Mouse (Mus musculus) large intestine, adult 2 months (tissue): ENCODE measurements around the gene Cnot11. TPM values are rescaled to one million over a fixed set of nuclear protein-coding genes. Genes with fewer than 3 reads are reported as not detected.
A peak's percentile ranks its signal among the peaks of the same experiment; 100 is the strongest.

ENCODE experiments used
- DNase-seq: peaks from one replicate; pipeline ENCODE4 v3.0.0-alpha.2; 2012; ENCODE audit warnings: low read depth, low spot score
- WGBS: fragments of 180-500 bp; shearing (Covaris S2); methylation state at CpG from one replicate; pipeline ENCODE4 v1.1.7; 2018; 5-methylcytosine and 5-hydroxymethylcytosine counted together
- polyA plus RNA-seq: library from polyadenylated mRNA; depleted of rRNA; stranded (reverse); fragments of >200 nt; gene quantifications from 2 replicates; pipeline ENCODE4 v1.2.3, GENCODE M21; 2012

Cnot11 gene
- polyA plus RNA-seq, 1 experiment = 10.7 TPM

GRCm38 (mm10) chr1:39531036-39531435 is 3.8 kb upstream of the Cnot11 start:
- DNase-seq = no peak
- 69% methylated on average over 4 of the region's 4 CpGs for WGBS

DNA sequence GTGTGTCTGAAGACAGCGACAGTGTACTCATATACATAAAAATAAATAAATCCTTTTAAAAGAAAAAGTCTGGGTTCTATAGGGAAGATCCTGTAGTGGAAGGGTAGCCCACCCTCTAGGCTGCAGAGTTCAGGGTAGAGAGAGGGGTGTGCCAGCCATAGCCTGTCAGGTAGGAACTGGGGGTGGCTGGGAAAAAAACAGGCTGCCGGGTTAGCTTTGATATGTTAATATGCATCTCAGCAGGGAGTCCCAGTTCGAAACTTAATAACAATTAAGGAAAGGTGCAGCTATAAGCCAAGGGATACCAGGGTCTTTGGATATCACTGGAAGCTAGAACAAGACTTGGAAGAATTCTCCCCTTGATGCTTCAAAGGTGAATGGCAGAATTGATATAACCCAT is 875 bp upstream of the Cnot11 start:
- WGBS = 53% methylated on average over 3 of the region's 3 CpGs
- no peak for DNase-seq

- whole genome bisulfite sequencing = under 1% methylated on average over 99 of the region's 100 CpGs
- DNase-seq = peak; percentile 98
Observed at GRCm38 (mm10) chr1:39535515-39536311, 921 bp downstream of the Cnot11 start.

DNA sequence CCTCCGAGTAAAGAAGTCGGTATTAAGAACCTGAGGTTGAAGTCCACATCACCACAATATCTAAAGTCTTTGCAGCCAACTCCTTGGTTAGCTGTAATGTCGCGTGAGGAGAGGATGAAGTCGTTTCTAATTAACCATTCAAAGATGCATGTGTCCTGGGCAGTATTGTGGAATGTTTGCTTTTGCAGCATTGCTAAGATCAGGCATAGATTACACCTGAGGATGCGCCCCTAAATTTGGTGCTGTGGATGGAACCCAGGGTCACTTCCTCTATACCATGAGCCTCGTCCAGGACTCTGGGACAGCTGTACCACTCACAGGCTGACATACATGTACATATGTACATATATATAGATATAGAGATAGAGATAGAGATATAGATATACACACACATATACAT is 1.9 kb downstream of the Cnot11 start:
- 17% methylated on average over 7 of the region's 7 CpGs for WGBS
- no peak for DNase-seq

DNA sequence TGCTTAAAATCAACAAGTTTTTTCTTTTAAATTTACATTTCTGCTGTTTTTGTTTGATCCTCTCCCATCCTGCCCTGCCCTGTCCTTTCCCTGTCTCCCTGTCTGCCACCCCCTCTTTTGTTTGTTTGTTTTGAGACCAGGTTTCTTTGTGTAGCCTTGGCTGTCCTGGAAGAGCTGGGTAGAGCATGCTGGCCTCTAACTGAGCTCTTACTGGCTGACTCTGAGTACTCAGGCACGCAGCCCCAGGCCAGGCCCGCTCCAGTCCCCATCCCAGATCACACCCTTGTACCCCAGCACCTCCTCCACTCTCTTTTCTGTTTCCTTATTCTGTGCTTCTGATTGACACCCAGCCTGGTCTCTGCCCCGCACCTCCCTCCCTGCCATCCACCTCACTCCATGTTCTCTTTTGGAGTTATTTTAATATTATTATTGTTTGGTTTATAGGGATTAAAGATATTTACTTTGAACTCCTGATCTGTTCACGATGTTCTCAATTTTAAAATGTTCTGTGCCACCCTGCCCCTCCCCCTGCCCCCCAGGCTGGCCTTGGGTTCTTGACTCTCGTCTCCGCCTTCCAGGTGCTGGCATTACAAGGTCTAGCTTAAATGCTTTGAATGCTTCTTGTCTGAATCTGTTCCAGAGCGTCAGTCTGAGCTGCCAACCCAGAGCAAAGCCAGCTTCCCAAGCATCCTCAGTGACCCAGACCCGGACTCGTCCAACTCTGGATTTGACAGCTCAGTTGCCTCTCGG is 3.0 kb downstream of the Cnot11 start:
- WGBS = 83% methylated on average over 10 of the region's 10 CpGs
- DNase-seq = no peak

DNA sequence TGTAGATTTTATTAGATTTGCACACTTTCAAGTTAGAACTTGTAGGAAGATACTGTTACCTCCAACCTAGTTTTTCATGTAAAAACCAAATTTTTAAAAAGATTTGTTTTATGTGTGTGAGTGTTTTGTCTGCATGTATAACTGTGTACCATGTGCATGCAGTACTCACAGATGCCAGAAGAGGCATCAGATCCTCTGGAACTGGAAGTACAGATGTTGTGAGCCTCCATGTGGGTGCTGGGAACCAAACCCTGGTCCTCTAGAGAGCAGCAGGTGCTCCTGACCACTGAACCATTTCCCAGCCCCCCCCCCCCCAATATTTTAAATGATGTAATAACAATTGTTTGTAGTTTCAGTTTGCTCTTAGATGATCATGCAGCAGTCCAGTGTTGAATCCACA is 5.8 kb downstream of the Cnot11 start:
- DNase-seq = no peak

GRCm38 (mm10) chr1:39545589-39545988 is 10.8 kb downstream of the Cnot11 start:
- 40% methylated on average over 7 of the region's 7 CpGs for WGBS
- DNase-seq = no peak

DNA sequence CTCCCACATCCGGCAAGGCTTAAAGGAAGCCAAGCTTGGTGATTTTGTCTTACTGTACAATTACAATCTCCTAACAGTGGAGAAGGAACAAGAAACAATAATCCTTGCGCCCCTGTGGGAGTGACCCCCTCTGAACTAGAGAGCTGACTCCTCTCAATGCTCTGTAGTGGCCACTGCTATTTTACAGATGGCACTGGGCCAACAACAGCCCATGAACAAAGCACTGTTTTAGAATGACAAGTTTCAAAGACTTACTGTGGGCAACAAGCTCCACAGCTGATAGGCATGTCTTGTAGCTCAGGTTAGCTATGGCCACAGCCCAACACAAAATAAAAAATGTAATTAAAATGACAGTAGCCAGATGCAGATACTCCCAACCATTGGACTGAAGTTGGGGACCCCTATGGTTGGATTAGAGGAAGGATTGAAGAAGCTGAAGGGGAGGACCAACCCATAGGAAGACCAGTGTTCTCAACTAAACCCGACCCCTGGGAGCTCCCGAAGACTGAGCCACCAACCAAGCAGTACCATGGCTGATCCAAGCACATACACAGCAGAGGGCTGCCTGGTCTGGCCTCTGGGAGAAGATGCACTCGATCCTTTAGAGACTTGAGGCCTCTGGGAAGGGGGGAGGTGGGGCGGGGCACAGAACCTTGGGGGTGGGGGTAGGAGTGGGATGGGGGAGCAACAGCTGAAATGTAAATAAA is 11.5 kb downstream of the Cnot11 start:
- 90% methylated on average over 6 of the region's 6 CpGs for WGBS
- no peak for DNase-seq

DNA sequence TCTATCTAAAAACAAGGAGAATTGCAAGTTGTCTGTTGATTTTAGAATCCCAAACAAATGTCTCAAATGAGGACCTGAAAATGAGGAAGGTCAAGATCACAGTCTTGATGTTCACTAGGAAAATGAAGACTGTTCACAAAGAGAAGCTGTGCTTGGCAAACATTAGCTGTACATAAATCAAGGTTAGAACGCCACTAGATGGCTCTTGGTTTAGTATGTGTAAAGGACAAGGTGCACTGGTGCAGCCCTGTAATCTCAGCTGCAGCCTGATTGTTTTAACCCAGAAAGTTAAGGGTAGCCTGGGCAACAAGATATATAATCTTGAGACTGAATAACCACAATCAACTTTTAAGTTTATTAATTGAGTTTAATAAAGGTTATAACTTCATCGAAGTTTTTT is 12.4 kb downstream of the Cnot11 start:
- DNase-seq = no peak
- 43% methylated on average over 2 of the region's 2 CpGs for WGBS

- DNase-seq = no peak
- WGBS = 73% methylated on average over 2 of the region's 2 CpGs
Observed at GRCm38 (mm10) chr1:39549831-39550230, 15.0 kb downstream of the Cnot11 start.

DNA sequence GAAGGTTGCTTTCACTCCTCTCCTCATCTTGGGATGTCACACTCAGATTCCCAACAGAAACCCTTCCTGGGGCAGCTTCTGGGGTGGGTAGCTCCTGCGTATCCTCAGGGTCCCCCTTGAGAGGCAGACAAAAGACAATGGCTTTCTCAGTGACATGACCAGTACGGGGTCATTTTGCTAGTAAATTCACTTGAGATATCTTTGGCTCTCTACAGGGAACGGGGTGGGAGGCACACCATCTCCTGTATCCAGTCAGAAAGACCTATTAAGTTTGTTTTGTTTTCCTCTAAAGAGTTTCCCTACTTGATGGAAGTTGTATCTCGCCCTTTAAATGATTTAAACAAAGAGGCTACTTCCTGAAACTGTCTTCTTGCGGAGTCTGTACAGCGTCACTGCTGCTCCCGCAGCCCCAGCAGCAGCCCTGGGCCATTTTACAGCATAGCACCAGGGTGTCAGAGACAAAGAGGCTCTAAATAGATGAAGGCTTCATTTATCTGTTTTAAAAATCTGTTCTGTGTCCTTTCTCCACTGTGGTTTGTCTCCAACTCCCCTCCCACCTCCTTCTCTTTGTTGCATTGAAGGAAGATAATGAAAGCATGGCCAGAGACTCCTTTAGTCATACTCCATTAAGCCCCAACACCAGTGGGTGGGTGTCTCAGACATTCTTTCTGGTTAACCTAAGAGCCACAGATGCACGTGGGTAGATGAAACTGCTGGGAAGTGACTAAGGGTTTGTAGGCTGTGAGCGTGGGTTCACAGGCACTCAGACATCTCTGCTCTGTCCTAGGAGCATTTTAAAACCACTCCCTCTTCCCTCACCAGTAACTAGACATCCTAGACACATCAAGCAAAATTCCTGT is 21.0 kb downstream of the Cnot11 start:
- 73% methylated on average over 9 of the region's 9 CpGs for WGBS
- DNase-seq = no peak

DNA sequence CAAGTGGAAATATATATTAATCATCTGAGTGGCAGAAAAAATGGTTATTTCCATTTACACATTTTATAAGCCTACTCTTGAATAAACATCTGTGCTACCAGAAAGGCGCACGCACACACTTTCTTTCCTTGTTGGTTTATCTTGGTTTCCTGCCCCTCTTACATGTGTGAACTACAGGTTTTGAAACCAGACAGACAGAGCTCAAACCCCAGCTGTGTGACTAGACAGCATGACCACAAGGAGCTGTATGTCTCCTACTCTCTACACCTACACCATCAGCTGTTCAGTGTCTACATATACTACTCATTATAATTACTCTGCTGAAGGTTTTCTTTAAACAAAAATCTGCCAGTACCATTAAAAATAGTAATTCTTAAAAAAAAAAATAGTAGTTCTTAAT is 24.2 kb downstream of the Cnot11 start:
- no peak for DNase-seq
- WGBS = 86% methylated on average over 2 of the region's 2 CpGs

DNA sequence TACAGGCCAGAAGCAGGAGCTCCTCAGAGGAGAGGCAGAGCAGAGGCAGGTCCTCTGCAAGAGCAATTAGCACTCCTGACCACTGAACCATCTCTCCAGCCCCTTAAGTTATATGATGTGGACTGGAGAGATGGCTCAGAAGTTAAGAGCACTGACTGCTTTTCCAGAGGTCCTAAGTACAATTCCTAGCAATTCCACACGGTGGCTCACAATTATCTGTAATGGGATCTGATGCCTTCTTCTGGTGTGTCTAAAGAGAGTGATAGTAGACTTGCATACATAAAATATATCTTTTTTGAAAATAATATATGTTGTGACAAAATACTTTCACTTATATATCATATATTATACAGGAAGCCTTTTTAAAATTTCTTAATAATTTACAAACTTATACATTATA is 27.1 kb downstream of the Cnot11 start:
- no peak for DNase-seq
- 36% methylated on average over 1 of the region's 1 CpGs for WGBS

DNA sequence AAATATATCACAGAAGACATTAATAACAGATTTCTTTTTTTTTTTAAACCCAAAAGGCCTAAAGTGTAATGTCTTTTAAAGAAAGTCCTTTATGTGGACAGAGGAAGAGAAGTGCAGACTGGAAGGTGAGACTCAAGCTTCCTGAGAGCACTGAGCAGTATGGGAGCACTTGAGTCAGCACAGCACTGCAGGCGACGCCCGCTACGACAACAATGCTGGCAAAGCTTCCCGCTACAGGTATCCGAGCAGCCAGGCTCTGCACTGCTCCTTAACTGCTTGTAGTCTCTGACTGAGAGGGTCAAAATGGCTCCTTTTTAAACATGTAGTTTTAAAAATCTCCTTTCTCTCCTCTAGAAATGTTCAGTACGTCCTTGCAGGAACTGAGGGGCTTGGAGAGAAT is 28.4 kb downstream of the Cnot11 start:
- WGBS = 60% methylated on average over 7 of the region's 7 CpGs
- DNase-seq = no peak

DNA sequence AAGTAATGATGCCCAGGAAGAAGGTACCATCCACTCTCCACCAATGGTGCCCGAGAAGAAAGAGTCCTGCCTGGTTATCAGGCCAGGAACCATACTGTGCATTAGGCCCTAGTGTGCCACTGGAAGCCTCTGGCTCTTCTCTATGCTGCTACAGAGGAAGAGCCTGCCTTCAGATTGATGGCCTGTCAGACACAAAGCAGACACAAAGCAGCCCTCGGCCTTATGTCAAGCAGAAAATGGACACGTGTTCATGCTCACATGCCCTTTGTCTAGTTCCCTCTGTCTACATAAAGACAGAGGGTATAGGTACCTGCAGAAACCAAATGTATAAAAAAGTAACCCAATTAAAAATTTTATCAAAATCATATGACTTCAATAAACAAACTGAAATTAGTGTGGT is 29.8 kb downstream of the Cnot11 start:
- 79% methylated on average over 3 of the region's 3 CpGs for WGBS

GRCm38 (mm10) chr1:39568079-39568478 is 33.3 kb downstream of the Cnot11 start:
- DNase-seq = no peak

More for the DNA sequence above, 29.8 kb downstream of the Cnot11 start:
- DNase-seq = no peak

DNA sequence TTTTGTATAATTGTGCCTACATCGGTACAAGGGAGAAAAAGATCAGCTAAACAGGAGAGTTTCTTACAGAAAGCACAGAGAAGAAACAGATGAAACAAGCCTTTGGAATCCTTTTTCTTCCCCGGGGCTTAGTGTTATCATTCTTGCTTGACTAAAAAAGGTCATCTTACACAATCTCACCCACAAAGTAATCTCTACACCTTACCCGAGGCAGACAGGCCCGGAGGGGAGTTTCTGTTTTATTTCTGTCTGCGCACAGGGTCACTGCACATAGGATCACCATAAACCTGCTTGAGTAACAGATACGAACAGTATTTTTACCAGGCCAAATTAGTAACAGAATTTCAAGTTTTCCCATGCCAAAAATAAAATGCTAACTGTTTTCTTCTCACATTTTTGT is 36.9 kb downstream of the Cnot11 start:
- WGBS = 53% methylated on average over 6 of the region's 6 CpGs

DNA sequence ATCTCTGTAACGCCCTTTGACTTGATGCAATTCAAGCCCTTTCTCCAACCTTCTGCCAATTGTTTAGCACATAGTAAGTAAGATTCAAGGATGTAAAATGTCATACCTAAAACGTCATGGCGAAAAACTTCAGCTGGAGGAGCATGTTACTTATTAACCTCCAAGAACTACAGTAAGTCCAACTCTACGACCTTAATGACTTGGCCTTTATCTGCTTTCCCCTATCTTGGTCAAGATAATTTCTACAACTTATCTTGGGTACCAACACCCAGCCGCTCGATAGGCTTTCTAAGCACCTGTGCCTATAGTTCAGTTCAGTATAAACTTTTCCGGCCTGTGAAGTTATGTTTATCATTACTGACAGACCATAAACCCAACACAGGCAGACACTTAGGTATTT is 39.1 kb downstream of the Cnot11 start:
- 35% methylated on average over 7 of the region's 7 CpGs for WGBS
- DNase-seq = peak; percentile 40

More for the DNA sequence above, 36.9 kb downstream of the Cnot11 start:
- DNase-seq = no peak

GRCm38 (mm10) chr1:39575778-39576375 is 41.1 kb downstream of the Cnot11 start:
- no peak for DNase-seq
- WGBS = 16% methylated on average over 8 of the region's 8 CpGs
